ENCODE assay signal across 13 mouse cellular contexts in the genomic region with DNA sequence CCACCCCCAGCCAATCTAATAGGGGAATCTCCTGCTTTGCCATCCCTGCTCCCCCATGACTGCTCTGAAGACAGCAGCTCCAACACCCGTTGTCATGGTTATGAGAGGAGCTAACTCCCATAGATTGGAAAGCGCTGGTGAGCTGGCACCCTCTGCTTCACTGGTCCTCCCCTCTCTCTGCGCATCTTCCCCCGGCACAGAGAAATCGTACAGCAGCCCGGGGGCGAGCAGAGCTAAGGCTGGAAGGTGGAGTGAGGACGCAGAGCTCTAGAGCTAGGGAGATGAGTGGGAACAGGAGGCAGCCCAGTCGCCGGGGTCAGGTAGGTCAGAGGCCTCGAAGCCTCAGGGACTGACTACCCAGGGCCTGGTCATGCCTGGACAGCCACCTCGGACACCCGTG. TPM values are rescaled to one million over a fixed set of nuclear protein-coding genes. Genes with fewer than 3 reads are reported as not detected.
A peak's percentile ranks its signal among the peaks of the same experiment; 100 is the strongest.
DNase-seq lines count a peak whose midpoint lies in the region; ATAC-seq and TF ChIP-seq lines count a peak whose summit lies in the region.
"Had no signal": no experiment of that assay in that cellular context is flagged by ENCODE, and none has a peak within 500 bp of the region (broad histone marks: within the 10 kb centered on the region; RNA-seq: fewer than 3 reads in every experiment).

No protein-coding gene starts in this region.

- TF ChIP-seq CTCF in heart, postnatal 0 days (IDR thresholded peaks at IDR 0.05; ENCODE audit: low read depth) = no peak
- no peak for TF ChIP-seq CTCF in olfactory bulb, adult 2 months (IDR thresholded peaks at IDR 0.05; ENCODE audit: insufficient read depth, low read depth, low read length)

- no peak overlapping the region for H3K9ac ChIP-seq in liver, embryonic 12.5 days
- H3K9ac ChIP-seq in heart, postnatal 0 days (replicated peaks; ENCODE audit: low read depth, low read length) = no peak overlapping the region
- H3K9ac ChIP-seq: liver, embryonic 15.5 days had no signal

- peak; percentile 45; the same call in 1 of the 2 replicates for TF ChIP-seq POLR2A in olfactory bulb, adult 2 months (IDR thresholded peaks at IDR 0.05; ENCODE audit: insufficient read depth, low read depth, low read length)

- peaks cover 66% of the 10 kb centered on the region for H3K36me3 ChIP-seq in liver, embryonic 12.5 days
- peaks cover 56% of the 10 kb centered on the region for H3K36me3 ChIP-seq in heart, postnatal 0 days (replicated peaks; ENCODE audit: control insufficient read depth, insufficient read depth, low read length)

- DNase-seq in heart, adult 11 months = peak; percentile 91
- no peak for DNase-seq in heart, postnatal 36 days
- DNase-seq in liver = no peak
- no peak for DNase-seq in heart, postnatal 0 days (ENCODE audit: low spot score)
- DNase-seq in adrenal gland, adult 18-20 months (ENCODE audit: low spot score in 2 of 2) = no peak
- DNase-seq in thymus, postnatal 25 days = no peak
- DNase-seq: cerebellum, postnatal 10 days; thymus, postnatal 14 days had no signal

- 79% methylated on average over 13 of the region's 13 CpGs for WGBS in liver, embryonic 12.5 days (ENCODE audit: insufficient replicate concordance)
- WGBS in heart, postnatal 0 days = 57% methylated on average over 13 of the region's 13 CpGs
- 32% methylated on average over 13 of the region's 13 CpGs for WGBS in olfactory bulb, adult 2 months

- H3K4me3 ChIP-seq in liver, embryonic 12.5 days = no peak overlapping the region
- no peak overlapping the region for H3K4me3 ChIP-seq in heart, postnatal 0 days (ENCODE audit: low read depth, low read length)
- peak overlapping the region; percentile 56 for H3K4me3 ChIP-seq in olfactory bulb, adult 2 months (ENCODE audit: insufficient read depth, low read depth, low read length)
- H3K4me3 ChIP-seq: liver, embryonic 15.5 days had no signal

- TF ChIP-seq EP300 in heart, postnatal 0 days (IDR thresholded peaks at IDR 0.05; ENCODE audit: low read depth) = no peak

- no peak for ATAC-seq in liver, embryonic 12.5 days
- no peak for ATAC-seq in heart, postnatal 0 days (ENCODE audit: insufficient read depth, low read depth)

- intact Hi-C loops in heart, postnatal 36 days (cut with DNase I) = no loop called here

- 0 out of 2 replicates have a peak overlapping the region, but pooled peaks have one; percentile 34 for H3K27ac ChIP-seq in liver, embryonic 12.5 days
- H3K27ac ChIP-seq in heart, postnatal 0 days (ENCODE audit: low read depth) = peak overlapping the region; percentile 71
- peak overlapping the region; percentile 98 for H3K27ac ChIP-seq in olfactory bulb, adult 2 months (ENCODE audit: insufficient read depth, low read depth, low read length)
- H3K27ac ChIP-seq: liver, embryonic 15.5 days had no signal

- H3K9me3 ChIP-seq in liver, embryonic 12.5 days (replicated peaks) = no peaks in the 10 kb centered on the region
- H3K9me3 ChIP-seq in heart, postnatal 0 days (replicated peaks; ENCODE audit: control insufficient read depth, low read length) = no peaks in the 10 kb centered on the region
- H3K9me3 ChIP-seq: liver, embryonic 15.5 days had no signal

- peaks cover 79% of the 10 kb centered on the region for H3K4me1 ChIP-seq in liver, embryonic 12.5 days
- H3K4me1 ChIP-seq in heart, postnatal 0 days (ENCODE audit: control insufficient read depth, insufficient read depth) = peaks cover 70% of the 10 kb centered on the region
- peaks cover 77% of the 10 kb centered on the region for H3K4me1 ChIP-seq in olfactory bulb, adult 2 months (ENCODE audit: control insufficient read depth, insufficient read depth, low read length)

- H3K4me2 ChIP-seq in liver, embryonic 12.5 days = no peak overlapping the region
- no peak overlapping the region for H3K4me2 ChIP-seq in heart, postnatal 0 days (ENCODE audit: low read depth, low read length)
- H3K4me2 ChIP-seq: liver, embryonic 15.5 days had no signal

- H3K27me3 ChIP-seq in liver, embryonic 12.5 days (replicated peaks) = no peaks in the 10 kb centered on the region
- no peaks in the 10 kb centered on the region for H3K27me3 ChIP-seq in heart, postnatal 0 days (ENCODE audit: control insufficient read depth, insufficient read depth, low read length)
- H3K27me3 ChIP-seq: liver, embryonic 15.5 days had no signal

RNA-seq across cellular contexts. Expression of a gene that starts 23.5 kb away (rescaled TPM):
- total RNA-seq in heart, postnatal 36 days (2021) = 10 to 100 TPM; 42.2 to 51.1 TPM
- 30.5 and 33.0 TPM in 2 replicates for polyA plus RNA-seq in liver, embryonic 12.5 days (2016; fragmentation: Nextera tagmentation; extraction: Ambion mirVana)
- 81.1 and 146 TPM in 2 replicates for total RNA-seq in heart, postnatal 0 days (2014; rRNA removed; ENCODE audit: low replicate concordance)
- polyA plus RNA-seq in heart, postnatal 0 days (2015; fragmentation: Nextera tagmentation; extraction: Ambion mirVana) = 52.2 and 56.1 TPM in 2 replicates
- not detected in 2 replicates for polyA plus RNA-seq in olfactory bulb, adult 2 months (2012; ENCODE audit: insufficient read depth, insufficient read length, low replicate concordance, missing spikeins)
- total RNA-seq in adrenal gland, adult 18-20 months (2021) = 10 to 100 TPM; 19.4 to 27.0 TPM

RNA-seq across cellular contexts. Expression of a gene that starts 23.7 kb away (rescaled TPM):
- under 1 TPM in 1 of 2 experiments, not detected in 1; 0.22 TPM for total RNA-seq in heart, postnatal 36 days (2021)
- not detected in 2 replicates for polyA plus RNA-seq in liver, embryonic 12.5 days (2016; fragmentation: Nextera tagmentation; extraction: Ambion mirVana)
- total RNA-seq in heart, postnatal 0 days (2014; rRNA removed; ENCODE audit: low replicate concordance) = not detected in 2 replicates
- polyA plus RNA-seq in heart, postnatal 0 days (2015; fragmentation: Nextera tagmentation; extraction: Ambion mirVana) = not detected in 2 replicates
- not detected in 2 replicates for polyA plus RNA-seq in olfactory bulb, adult 2 months (2012; ENCODE audit: insufficient read depth, insufficient read length, low replicate concordance, missing spikeins)
- not detected for total RNA-seq in adrenal gland, adult 18-20 months (2021)
- polyA plus RNA-seq: gonadal fat pad, adult 2 months; liver, embryonic 15.5 days; neural tube, embryonic 14.5 days had no signal

RNA-seq across cellular contexts. Expression of a gene that starts 53.6 kb away (rescaled TPM):
- total RNA-seq in heart, postnatal 36 days (2021) = 10 to 100 TPM; 70.7 to 73.8 TPM
- 172 and 177 TPM in 2 replicates for polyA plus RNA-seq in liver, embryonic 12.5 days (2016; fragmentation: Nextera tagmentation; extraction: Ambion mirVana)
- 246 and 286 TPM in 2 replicates for total RNA-seq in heart, postnatal 0 days (2014; rRNA removed; ENCODE audit: low replicate concordance)
- polyA plus RNA-seq in heart, postnatal 0 days (2015; fragmentation: Nextera tagmentation; extraction: Ambion mirVana) = 144 and 146 TPM in 2 replicates
- not detected in 2 replicates for polyA plus RNA-seq in olfactory bulb, adult 2 months (2012; ENCODE audit: insufficient read depth, insufficient read length, low replicate concordance, missing spikeins)
- total RNA-seq in adrenal gland, adult 18-20 months (2021) = 100 to 1,000 TPM; 145 to 198 TPM

RNA-seq across cellular contexts. Expression of a gene that starts 56.4 kb away (rescaled TPM):
- total RNA-seq in heart, postnatal 36 days (2021) = 10 to 100 TPM; 27.4 to 30.8 TPM
- 44.1 and 46.4 TPM in 2 replicates for polyA plus RNA-seq in liver, embryonic 12.5 days (2016; fragmentation: Nextera tagmentation; extraction: Ambion mirVana)
- 96.2 and 102 TPM in 2 replicates for total RNA-seq in heart, postnatal 0 days (2014; rRNA removed; ENCODE audit: low replicate concordance)
- polyA plus RNA-seq in heart, postnatal 0 days (2015; fragmentation: Nextera tagmentation; extraction: Ambion mirVana) = 44.4 and 46.2 TPM in 2 replicates
- 301 TPM in 1 of 2 replicates, not detected in the other for polyA plus RNA-seq in olfactory bulb, adult 2 months (2012; ENCODE audit: insufficient read depth, insufficient read length, low replicate concordance, missing spikeins)
- total RNA-seq in adrenal gland, adult 18-20 months (2021) = 10 to 100 TPM; 65.1 to 67.4 TPM

Comparison
In these comparisons a context has a peak if more than half of its experiments do, and no peak if none do; other contexts are left out.
1. H3K27ac ChIP-seq: peak in every context shown above with its lines; median percentile 98 in olfactory bulb, adult 2 months; 71 in heart, postnatal 0 days; 34 in liver, embryonic 12.5 days.